Mouse (Mus musculus) MEL (cell line): ENCODE results near the gene Slc39a11. TPM values are rescaled to one million over a fixed set of nuclear protein-coding genes. Genes with fewer than 3 reads are reported as not detected.

Experiments
- DNase-seq: peaks from one replicate; pipeline ENCODE4 v3.0.0; 2011; ENCODE audit warnings: low read depth, low spot score
- H3K27ac ChIP-seq: 2 replicates; pipeline ENCODE4 v1.5.1; 2012; ENCODE audit warnings: low read depth, mild to moderate bottlenecking, control low read depth, low read length, moderate library complexity; ENCODE audit not compliant: control insufficient read depth
- H3K27me3 ChIP-seq, 2 experiments: fragments of 150-350 bp in 1 of 2; sonication (generic) in 1 of 2; 2 replicates each; pipeline ENCODE4 v1.6.1; 2012; ENCODE audit warnings: low read length in 2 of 2, mild to moderate bottlenecking in 2 of 2, improper control_type of control experiment in 1 of 2, moderate library complexity in 1 of 2; ENCODE audit not compliant: insufficient read depth in 2 of 2, control insufficient read depth in 1 of 2
- H3K36me3 ChIP-seq, 2 experiments: 2 replicates each; pipeline ENCODE4 v1.6.1; 2012 to 2014; ENCODE audit warnings: low read length in 2 of 2, improper control_type of control experiment in 1 of 2, inconsistent platforms in 1 of 2, mild to moderate bottlenecking in 1 of 2; ENCODE audit not compliant: insufficient read depth in 2 of 2, control insufficient read depth in 1 of 2
- H3K4me1 ChIP-seq, 2 experiments: fragments of 150-350 bp in 1 of 2; sonication (generic) in 1 of 2; 2 replicates each; pipeline ENCODE4 v1.6.1; 2012; ENCODE audit warnings: low read length in 2 of 2, improper control_type of control experiment in 1 of 2, mild to moderate bottlenecking in 1 of 2; ENCODE audit not compliant: insufficient read depth in 2 of 2, control insufficient read depth in 1 of 2
- H3K4me3 ChIP-seq, 2 experiments: fragments of 150-350 bp in 1 of 2; sonication (generic) in 1 of 2; 2 replicates each; pipeline ENCODE4 v1.5.1; 2012; ENCODE audit warnings: low read depth in 2 of 2, low read length in 2 of 2, mild to moderate bottlenecking in 2 of 2, moderate library complexity in 2 of 2, control low read depth in 1 of 2, improper control_type of control experiment in 1 of 2; ENCODE audit not compliant: control insufficient read depth in 1 of 2, insufficient read depth in 1 of 2
- H3K79me2 ChIP-seq: 2 replicates; pipeline ENCODE4 v1.6.1; 2012; ENCODE audit warnings: mild to moderate bottlenecking, low read length, moderate library complexity; ENCODE audit not compliant: control insufficient read depth, poor library complexity, insufficient read depth
- H3K9ac ChIP-seq: 2 replicates; pipeline ENCODE4 v1.6.1; 2012; ENCODE audit warnings: low read depth, mild to moderate bottlenecking, control low read depth, low read length, moderate library complexity; ENCODE audit not compliant: control insufficient read depth, poor library complexity, severe bottlenecking
- H3K9me3 ChIP-seq: fragments of 150-350 bp; sonication (generic); replicated peaks from 2 replicates; pipeline ENCODE4 v1.6.1; 2012; ENCODE audit warnings: mild to moderate bottlenecking, low read length, improper control_type of control experiment, moderate library complexity; ENCODE audit not compliant: insufficient read depth
- BHLHE40 ChIP-seq: IDR thresholded peaks from 2 replicates; pipeline ENCODE4 v1.6.1; 2012; ENCODE audit warnings: low read depth, mild to moderate bottlenecking, inconsistent platforms, low read length, improper control_type of control experiment, borderline replicate concordance
- CHD1 ChIP-seq: IDR thresholded peaks from 2 replicates; pipeline ENCODE4 v1.6.1; 2012; ENCODE audit warnings: low read depth, mild to moderate bottlenecking, inconsistent platforms, low read length, improper control_type of control experiment
- CHD2 ChIP-seq: IDR thresholded peaks from 2 replicates; pipeline ENCODE4 v1.6.1; 2011; ENCODE audit warnings: low read length, improper control_type of control experiment
- E2F4 ChIP-seq: IDR thresholded peaks from 2 replicates; pipeline ENCODE4 v1.6.1; 2011; ENCODE audit warnings: low read depth, low read length, improper control_type of control experiment, borderline replicate concordance
- EP300 ChIP-seq, 2 experiments: IDR thresholded peaks; 2 replicates each; pipeline ENCODE4 v1.6.1; 2011; ENCODE audit warnings: improper control_type of control experiment in 2 of 2, low read length in 2 of 2, low read depth in 1 of 2, mild to moderate bottlenecking in 1 of 2
- ETS1 ChIP-seq: IDR thresholded peaks from 2 replicates; pipeline ENCODE4 v1.6.1; 2012; ENCODE audit warnings: low read depth, mild to moderate bottlenecking, inconsistent platforms, low read length, improper control_type of control experiment, moderate library complexity
- GABPA ChIP-seq: IDR thresholded peaks from 2 replicates; pipeline ENCODE4 v1.6.1; 2012; ENCODE audit warnings: low read depth, mild to moderate bottlenecking, inconsistent platforms, low read length, improper control_type of control experiment, moderate library complexity
- GATA1 ChIP-seq: IDR thresholded peaks from 2 replicates; pipeline ENCODE4 v1.6.1; 2011; ENCODE audit warnings: low read depth, low read length, improper control_type of control experiment
- HCFC1 ChIP-seq: IDR thresholded peaks from 2 replicates; pipeline ENCODE4 v1.6.1; 2012; ENCODE audit warnings: low read depth, mild to moderate bottlenecking, inconsistent platforms, low read length, improper control_type of control experiment, moderate library complexity
- KAT2A ChIP-seq: conservative IDR thresholded peaks from 2 replicates; pipeline ENCODE4 v1.6.1; 2012; ENCODE audit warnings: low read depth, low read length, improper control_type of control experiment, inconsistent platforms
- MAFK ChIP-seq: IDR thresholded peaks from 2 replicates; pipeline ENCODE4 v1.6.1; 2011; ENCODE audit warnings: low read depth, mild to moderate bottlenecking, low read length, improper control_type of control experiment, borderline replicate concordance
- MAX ChIP-seq: IDR thresholded peaks from 2 replicates; pipeline ENCODE4 v1.6.1; 2011; ENCODE audit warnings: low read length, improper control_type of control experiment
- MAZ ChIP-seq: IDR thresholded peaks from 2 replicates; pipeline ENCODE4 v1.6.1; 2012; ENCODE audit warnings: low read depth, mild to moderate bottlenecking, inconsistent platforms, low read length, improper control_type of control experiment
- MXI1 ChIP-seq: IDR thresholded peaks from 2 replicates; pipeline ENCODE4 v1.6.1; 2011; ENCODE audit warnings: mild to moderate bottlenecking, low read depth, low read length, improper control_type of control experiment
- MYB ChIP-seq: IDR thresholded peaks from 2 replicates; pipeline ENCODE4 v1.6.1; 2011; ENCODE audit warnings: mild to moderate bottlenecking, low read depth, low read length, improper control_type of control experiment
- MYC ChIP-seq: IDR thresholded peaks from 2 replicates; pipeline ENCODE4 v1.6.1; 2011; ENCODE audit warnings: low read depth, mild to moderate bottlenecking, low read length, improper control_type of control experiment, moderate library complexity
- POLR2AphosphoS5 ChIP-seq: IDR thresholded peaks from 2 replicates; pipeline ENCODE4 v1.6.1; 2012; ENCODE audit warnings: low read depth, borderline replicate concordance, mild to moderate bottlenecking, inconsistent platforms, low read length, moderate library complexity, mixed read lengths
- RAD21 ChIP-seq: IDR thresholded peaks from 2 replicates; pipeline ENCODE4 v1.6.1; 2011; ENCODE audit warnings: mild to moderate bottlenecking, low read depth, low read length, improper control_type of control experiment
- SIN3A ChIP-seq: IDR thresholded peaks from 2 replicates; pipeline ENCODE4 v1.6.1; 2012; ENCODE audit warnings: low read length, improper control_type of control experiment, inconsistent platforms
- SMC3 ChIP-seq: IDR thresholded peaks from 2 replicates; pipeline ENCODE4 v1.6.1; 2011; ENCODE audit warnings: low read depth, low read length, improper control_type of control experiment
- TAL1 ChIP-seq: IDR thresholded peaks from 2 replicates; pipeline ENCODE4 v1.6.1; 2012; ENCODE audit warnings: mild to moderate bottlenecking, inconsistent platforms, low read length, moderate library complexity, mixed read lengths
- UBTF ChIP-seq: IDR thresholded peaks from 2 replicates; pipeline ENCODE4 v1.6.1; 2012; ENCODE audit warnings: low read depth, mild to moderate bottlenecking, inconsistent platforms, low read length, improper control_type of control experiment, moderate library complexity, borderline replicate concordance; ENCODE audit not compliant: insufficient read depth
- ZC3H11A ChIP-seq: IDR thresholded peaks from 2 replicates; pipeline ENCODE4 v1.6.1; 2012; ENCODE audit warnings: low read depth, mild to moderate bottlenecking, inconsistent platforms, low read length, improper control_type of control experiment
- ZKSCAN1 ChIP-seq: IDR thresholded peaks from 2 replicates; pipeline ENCODE4 v1.6.1; 2012; ENCODE audit warnings: low read depth, mild to moderate bottlenecking, inconsistent platforms, low read length, improper control_type of control experiment, moderate library complexity
- ZMIZ1 ChIP-seq: IDR thresholded peaks from 2 replicates; pipeline ENCODE4 v1.6.1; 2012; ENCODE audit warnings: low read depth, mild to moderate bottlenecking, inconsistent platforms, low read length, improper control_type of control experiment, moderate library complexity
- ZNF384 ChIP-seq: IDR thresholded peaks from 2 replicates; pipeline ENCODE4 v1.6.1; 2012; ENCODE audit warnings: low read depth, mild to moderate bottlenecking, inconsistent platforms, low read length, improper control_type of control experiment
- polyA plus RNA-seq, 2 experiments: library from polyadenylated mRNA; stranded (reverse) in 1 of 2; unstranded in 1 of 2; fragments of >175 nt in 1 of 2; fragments of >200 nt in 1 of 2; gene quantifications; 2 replicates each; pipeline versions ENCODE4 v1.2.1 to v1.2.4; 2012; ENCODE audit warnings: low replicate concordance in 2 of 2, low read depth in 1 of 2; ENCODE audit not compliant: insufficient read length in 2 of 2, insufficient read depth in 1 of 2, missing spikeins in 1 of 2
- total RNA-seq: library from RNA; depleted of rRNA; stranded (reverse); fragments of 300-350 nt; gene quantifications from 2 replicates; pipeline ENCODE4 v1.2.3, GENCODE M21; 2012

Slc39a11 gene
- total and polyA plus RNA-seq, 3 experiments: 34.2 to 45.6 TPM; not detected in 1

- H3K9me3 ChIP-seq: no peaks in the 10 kb centered on the region
- no peak overlapping the region for H3K27ac ChIP-seq
- no peaks in the 10 kb centered on the region for H3K27me3 ChIP-seq
- H3K79me2 ChIP-seq: no peaks in the 10 kb centered on the region
- H3K4me1 ChIP-seq: no peaks in the 10 kb centered on the region
- H3K4me3 ChIP-seq: no peak overlapping the region
- H3K36me3 ChIP-seq: no peaks in the 10 kb centered on the region; a peak in 1 of 4 replicates
- H3K9ac ChIP-seq: no peak overlapping the region
- no peak for DNase-seq
- TF ChIP-seq EP300 (IDR thresholded peaks at IDR 0.05; ENCODE audit: low read depth in 1 of 2, low read length in 2 of 2): no peak
- TF ChIP-seq MYC: no peak
- TF ChIP-seq RAD21: no peak
- no peak for TF ChIP-seq GATA1
- TF ChIP-seq MAX: no peak
- TF ChIP-seq ETS1: no peak
- TF ChIP-seq UBTF: no peak
- no peak for TF ChIP-seq SMC3
- TF ChIP-seq TAL1: no peak
- no peak for TF ChIP-seq E2F4
- no peak for TF ChIP-seq POLR2AphosphoS5
- no peak for TF ChIP-seq MXI1
- no peak for TF ChIP-seq MYB
- TF ChIP-seq GABPA: no peak
Measured at GRCm38 (mm10) chr11:113525731-113526130, 124.1 kb downstream of the Slc39a11 start.

GRCm38 (mm10) chr11:113522726-113523125, 127.2 kb downstream of the Slc39a11 start:
- no peak for DNase-seq
- H3K4me1 ChIP-seq: no peaks in the 10 kb centered on the region
- no peaks in the 10 kb centered on the region for H3K27me3 ChIP-seq
- no peak overlapping the region for H3K9ac ChIP-seq
- H3K36me3 ChIP-seq: no peaks in the 10 kb centered on the region; a peak in 1 of 4 replicates
- H3K27ac ChIP-seq: no peak overlapping the region
- no peaks in the 10 kb centered on the region for H3K79me2 ChIP-seq
- H3K4me3 ChIP-seq: no peak overlapping the region
- H3K9me3 ChIP-seq: no peaks in the 10 kb centered on the region
- TF ChIP-seq SMC3 (no peak), HCFC1 (no peak), MYC (no peak), MAFK (no peak), ZMIZ1 (no peak), CHD1 (no peak), ZNF384 (no peak), BHLHE40 (no peak), SIN3A (no peak), MAX (no peak), CHD2 (no peak), RAD21 (no peak), ZC3H11A (no peak), KAT2A (no peak), ZKSCAN1 (no peak), MAZ (no peak)
